Mouse (Mus musculus): ENCODE data around the gene Nsmce4a.
"Not testable (repeated sequence)": the region's sequence is repeated elsewhere in the genome, so short reads cannot be mapped to it uniquely, and the experiment has no call there.

Nsmce4a gene

DNA sequence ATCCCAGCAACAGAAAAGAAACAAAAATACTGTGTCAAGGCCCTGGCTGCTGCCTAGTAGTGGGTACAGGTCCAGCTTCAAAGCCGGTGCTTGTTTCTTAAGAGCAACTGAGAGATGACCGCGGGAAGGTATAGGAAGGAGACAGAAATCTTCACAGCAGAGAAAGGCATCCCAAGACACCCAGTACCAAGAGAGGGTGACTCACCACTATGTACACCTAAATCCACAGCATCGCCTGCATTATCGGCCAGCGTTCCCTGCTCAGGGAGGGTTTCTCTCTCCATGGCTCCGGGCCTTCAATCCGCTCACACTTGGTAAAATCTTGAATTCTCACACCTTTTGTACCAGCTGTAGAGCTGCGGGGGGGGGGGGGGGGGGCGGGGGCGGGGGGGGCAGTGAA, at the start of gene Nsmce4a:
Nsmce4a (minus strand) TSS at position 298 of the 400 bp plus-strand sequence.
- DNase-seq (ENCODE audit: low read depth, low spot score), result no peak

DNA sequence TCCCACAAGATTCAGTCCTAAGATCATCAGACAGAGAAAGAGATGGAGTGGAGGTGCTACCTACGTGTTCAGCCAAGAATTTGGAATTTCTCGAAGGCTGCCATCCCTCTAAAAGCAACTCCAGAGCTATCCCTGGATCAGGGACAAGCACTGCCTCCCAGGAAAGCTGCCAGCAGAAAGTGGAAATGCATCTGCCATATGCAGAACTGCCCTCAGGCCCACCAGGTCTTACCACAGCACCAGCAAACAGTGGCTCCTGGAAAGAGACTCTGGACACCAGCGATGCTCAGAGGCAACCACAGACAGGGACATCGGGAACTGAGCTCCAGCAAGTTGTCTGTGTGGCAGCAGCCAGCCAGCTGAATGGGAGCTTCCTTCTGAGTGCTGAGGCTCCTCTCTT, 49.4 kb upstream of the Nsmce4a start:
- DNase-seq (ENCODE audit: low read depth, low spot score), result no peak

DNA sequence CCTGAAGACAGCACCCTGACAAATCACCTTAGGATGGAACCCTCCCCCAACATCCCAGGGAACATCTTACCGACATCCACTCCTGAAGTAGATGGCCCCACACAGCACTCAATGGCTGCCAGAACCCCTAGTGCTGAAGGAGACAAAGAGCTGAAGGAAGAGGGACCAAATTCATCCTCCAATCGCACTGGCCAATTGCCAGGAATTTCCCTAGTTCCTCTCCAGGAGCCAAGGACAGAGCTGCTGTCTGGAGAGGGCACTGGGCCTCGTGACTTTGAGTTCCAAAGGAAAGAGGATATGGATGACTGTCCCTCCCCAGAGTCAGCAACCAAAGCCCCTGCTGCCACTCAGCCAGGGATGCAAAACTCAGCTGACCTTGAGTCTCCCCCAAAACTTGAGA, 49.0 kb upstream of the Nsmce4a start:
- no peak for DNase-seq (ENCODE audit: low read depth, low spot score)

DNA sequence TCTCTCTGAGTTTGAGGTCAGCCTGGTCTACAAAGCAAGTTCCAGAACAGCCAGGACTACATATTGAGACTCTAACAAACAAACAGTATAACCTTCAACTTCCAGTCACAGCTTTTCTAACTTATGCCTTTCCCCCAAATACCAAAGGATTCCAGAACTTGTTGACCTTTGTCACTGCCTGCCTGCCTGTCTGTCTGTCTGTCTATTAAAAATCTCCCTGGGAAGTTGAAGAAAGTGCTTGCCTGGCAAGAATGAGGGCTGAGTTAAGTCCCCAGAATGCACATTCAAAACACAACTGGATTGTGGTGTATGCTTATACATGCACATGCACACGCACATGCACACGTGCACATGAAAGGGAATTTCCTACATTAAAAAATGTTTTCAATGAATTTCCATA, 48.1 kb upstream of the Nsmce4a start:
- DNase-seq (ENCODE audit: low read depth, low spot score), result no peak

DNA sequence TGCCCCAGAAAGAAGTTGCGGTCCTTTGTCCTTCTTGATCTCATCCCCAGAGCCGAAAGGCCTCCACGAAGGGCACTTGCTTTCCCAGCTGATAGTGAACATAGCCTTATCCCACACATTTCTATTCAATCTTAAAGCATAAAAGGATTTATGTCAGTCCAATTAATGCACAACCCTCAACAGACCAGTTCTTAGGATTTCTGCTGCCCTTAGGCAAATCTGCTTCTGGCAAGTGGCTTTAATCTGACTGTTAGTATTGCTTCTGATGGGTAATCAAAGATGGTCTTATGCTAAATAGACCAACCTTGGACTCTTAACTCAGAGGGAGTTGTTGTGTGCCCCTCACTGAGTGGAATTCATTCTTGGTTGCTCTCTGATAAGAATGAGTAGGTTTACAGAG, 44.7 kb upstream of the Nsmce4a start:
- DNase-seq (ENCODE audit: low read depth, low spot score), result no peak

DNA sequence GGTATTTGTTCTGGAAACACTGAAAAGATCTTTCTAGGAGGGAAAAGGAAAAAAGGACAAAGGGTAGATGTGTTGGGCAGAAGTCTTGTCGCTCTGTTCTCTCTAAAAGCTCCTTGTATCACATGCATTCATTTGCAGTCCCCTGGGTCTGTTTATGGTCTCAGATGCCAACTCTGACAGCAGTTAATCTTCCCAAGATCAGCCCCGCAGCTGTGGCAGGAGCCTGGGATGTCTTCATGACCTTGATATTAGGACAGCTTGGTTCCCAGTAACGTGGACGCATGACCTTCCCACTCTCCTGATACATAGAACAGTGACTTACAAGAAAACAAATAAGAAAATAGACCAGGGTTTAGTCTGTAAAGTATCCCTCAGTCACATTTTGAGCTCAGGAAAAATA, 41.1 kb upstream of the Nsmce4a start:
- DNase-seq (ENCODE audit: low read depth, low spot score), result no peak

DNA sequence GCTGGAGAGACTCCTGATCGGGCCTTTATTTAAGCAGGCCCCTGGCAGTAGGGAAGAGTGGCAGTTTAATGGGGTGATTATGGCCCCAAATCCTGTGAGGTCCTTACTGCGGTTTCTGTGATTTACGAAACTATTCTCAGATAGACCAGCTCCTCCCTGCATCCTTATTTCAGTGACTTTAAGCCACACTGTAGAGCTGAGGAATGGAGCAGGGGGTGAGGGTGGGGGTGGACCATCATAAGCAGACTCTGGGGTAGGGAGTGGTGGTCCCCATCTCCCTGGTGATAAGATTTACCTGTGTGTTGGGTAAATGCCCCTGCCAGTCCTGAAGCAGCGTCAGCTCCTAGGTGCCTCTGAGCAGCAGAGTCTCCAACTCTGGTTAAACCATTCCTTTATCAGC, 34.0 kb upstream of the Nsmce4a start:
- DNase-seq (ENCODE audit: low read depth, low spot score), result no peak

DNA sequence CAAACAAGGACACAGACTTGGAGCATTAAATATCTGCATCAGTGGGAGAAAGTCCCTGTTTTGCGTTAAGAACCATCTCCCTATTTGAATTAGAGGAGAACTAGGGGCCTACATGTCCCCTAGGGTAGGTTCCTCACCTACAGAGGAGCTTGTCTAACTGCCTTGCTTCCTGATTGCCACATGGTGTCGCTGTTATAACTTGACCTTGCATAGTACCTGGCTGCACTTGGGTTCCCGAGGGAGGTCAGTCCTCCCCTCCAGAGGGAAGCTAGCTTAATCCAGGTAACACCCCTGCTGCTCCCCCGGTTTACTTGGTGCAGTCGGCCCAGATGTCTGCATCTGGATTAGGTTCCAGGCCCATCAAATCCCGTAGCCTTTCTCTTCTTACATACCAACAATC, 32.2 kb upstream of the Nsmce4a start:
- peak; percentile 22 for DNase-seq (ENCODE audit: low read depth, low spot score)

DNA sequence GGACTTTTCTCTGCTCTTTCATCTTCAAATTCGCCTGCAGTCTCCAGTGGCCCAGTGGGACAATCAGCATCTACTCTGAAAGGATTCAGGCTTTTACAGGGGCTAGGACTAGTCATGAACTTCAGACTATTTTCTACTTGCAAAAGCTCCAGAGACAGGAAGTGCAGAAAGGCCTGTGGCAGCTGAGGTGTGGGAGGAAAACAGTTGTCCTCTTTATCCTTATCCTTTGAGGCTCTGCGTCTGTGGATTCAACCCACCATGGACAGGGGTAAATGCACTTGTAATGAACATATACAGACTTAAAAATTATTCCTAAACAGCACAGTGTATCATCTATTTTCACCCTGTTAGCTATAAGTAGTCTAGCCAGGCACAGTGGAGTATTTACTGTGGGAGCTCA, 31.5 kb upstream of the Nsmce4a start:
- DNase-seq (ENCODE audit: low read depth, low spot score), result no peak

DNA sequence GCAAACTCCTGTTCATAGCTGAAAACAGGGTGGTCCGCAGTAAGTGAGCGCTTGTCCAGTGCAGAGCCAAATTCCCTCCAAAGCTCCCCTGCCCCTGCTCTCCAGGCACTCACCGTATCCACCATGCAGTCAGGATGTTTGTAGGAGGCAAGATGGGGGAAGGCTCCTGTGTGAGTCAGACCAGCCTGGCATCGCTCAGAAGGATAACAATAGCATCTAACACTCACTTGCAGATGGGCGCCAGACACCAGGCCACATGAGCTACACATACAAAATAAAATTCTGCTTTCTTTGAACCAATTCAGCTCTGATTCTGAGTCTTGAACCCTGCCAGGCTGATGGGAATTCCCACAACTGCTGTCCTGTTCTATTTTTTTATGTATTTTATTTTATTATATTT, 30.6 kb upstream of the Nsmce4a start:
- DNase-seq (ENCODE audit: low read depth, low spot score), result no peak

DNA sequence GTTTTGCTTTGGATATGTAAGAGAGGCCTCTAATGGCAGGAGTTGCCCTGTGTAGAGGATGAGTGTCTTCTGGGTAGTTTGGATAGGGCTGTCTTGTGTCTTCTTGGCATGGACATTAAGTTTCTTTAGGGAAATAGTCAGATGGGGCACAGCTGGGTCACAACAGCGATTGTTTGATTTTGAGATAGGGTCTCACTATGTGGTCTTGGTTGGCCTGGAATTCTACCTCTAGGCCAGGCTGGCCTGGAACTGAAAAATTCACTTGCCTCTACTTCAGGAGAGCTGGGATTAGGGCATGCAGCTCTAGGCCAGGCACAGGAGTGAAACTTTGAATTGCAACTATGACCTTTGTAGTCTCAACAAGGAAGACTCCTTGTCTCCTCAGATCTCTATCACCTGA, 29.9 kb upstream of the Nsmce4a start:
- no peak for DNase-seq (ENCODE audit: low read depth, low spot score)

DNA sequence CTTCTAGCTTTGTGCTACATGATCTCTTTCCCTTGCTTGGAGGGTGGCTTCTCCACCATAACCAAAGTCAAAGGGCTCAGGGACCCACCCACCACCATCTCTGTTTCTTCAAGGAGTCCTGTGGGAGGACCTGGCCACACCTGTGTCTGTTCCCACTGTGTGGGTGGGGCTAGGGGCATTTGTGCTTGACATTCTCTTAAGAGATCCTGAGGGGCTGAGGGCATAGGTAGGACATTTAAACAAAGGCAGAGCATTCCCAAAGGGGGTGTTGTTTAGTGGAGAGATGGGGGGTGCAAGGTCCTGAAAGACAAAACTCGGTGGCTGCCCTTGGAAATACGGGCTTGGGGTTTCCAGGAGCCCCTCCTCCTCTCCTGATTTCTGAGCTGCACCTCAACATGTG, 27.6 kb upstream of the Nsmce4a start:
- DNase-seq (ENCODE audit: low read depth, low spot score), result no peak

DNA sequence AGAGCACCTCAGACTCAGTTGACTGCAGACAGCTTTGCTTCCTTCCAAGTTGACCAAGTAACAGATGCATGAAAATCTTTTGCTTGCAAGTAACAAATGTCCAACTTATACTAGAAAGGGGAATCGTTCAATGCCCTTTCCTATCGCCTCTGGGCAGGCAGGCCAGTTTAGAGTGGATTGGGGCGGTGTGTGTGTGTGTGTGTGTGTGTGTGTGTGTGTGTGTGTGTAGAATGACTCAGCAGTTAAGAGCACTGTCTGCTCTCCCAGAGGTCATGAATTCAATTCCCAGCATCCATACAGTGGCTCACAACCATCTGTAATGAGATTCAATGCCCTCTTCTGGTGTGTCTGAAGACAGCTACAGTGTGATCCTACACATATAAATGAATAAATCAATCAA, 27.2 kb upstream of the Nsmce4a start:
- no peak for DNase-seq (ENCODE audit: low read depth, low spot score)

DNA sequence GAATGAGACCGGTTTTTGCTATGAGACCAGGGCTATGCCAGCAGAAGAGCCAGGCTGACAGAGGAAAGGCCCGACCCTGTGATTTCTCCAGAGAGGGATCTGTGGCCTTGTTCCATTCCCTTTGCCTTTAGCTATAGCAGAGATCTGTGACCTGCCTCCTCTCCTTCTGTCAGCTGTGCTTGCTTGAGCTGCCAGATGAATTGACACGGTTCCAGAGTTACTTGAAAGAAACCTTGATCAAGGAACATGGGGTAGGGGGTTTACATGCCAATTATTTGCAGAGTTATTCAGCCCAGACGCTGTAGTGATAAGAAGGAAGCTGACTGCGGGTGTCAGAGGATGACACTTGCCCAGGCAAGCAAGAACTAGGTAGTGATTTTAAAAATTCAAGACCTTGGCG, 24.6 kb upstream of the Nsmce4a start:
- no peak for DNase-seq (ENCODE audit: low read depth, low spot score)

DNA sequence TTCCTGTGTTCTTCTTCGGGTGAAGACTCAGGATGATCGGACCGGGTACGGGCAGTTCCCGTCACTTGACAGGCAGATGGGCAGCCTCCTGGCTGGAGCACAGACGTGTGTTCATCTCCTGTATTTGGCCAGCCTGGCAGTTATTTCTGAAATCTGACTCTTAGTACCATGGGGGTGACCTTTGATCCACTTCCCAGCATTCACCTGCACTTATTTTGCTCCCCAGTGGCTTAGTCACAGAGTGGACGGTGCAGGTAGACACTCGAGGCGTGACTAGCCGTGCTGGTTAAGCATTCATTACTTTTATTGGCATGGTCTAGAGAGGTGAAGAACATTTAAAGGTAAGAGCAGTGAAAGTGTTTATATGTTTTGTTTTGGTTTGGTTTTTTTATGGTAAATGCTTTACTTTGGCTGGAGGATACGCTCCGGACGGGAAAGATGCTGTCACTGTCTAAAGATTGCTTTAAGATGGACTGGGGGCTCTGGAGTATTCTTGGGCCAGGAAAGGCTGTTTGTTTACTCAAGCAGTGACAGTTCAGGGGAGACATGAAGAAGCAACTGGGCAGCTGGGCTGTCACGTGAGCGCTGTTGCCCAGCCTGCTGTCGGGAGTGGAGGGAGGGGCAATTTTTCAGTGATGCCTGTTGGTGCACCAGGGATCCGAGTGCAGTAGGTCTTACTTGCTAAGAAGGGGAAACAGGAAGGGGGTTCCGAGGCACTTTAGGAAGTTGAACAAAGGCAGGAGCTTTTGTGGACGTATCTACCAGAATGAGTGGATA, 23.3 kb upstream of the Nsmce4a start:
- DNase-seq (ENCODE audit: low read depth, low spot score), result not testable (repeated sequence)

DNA sequence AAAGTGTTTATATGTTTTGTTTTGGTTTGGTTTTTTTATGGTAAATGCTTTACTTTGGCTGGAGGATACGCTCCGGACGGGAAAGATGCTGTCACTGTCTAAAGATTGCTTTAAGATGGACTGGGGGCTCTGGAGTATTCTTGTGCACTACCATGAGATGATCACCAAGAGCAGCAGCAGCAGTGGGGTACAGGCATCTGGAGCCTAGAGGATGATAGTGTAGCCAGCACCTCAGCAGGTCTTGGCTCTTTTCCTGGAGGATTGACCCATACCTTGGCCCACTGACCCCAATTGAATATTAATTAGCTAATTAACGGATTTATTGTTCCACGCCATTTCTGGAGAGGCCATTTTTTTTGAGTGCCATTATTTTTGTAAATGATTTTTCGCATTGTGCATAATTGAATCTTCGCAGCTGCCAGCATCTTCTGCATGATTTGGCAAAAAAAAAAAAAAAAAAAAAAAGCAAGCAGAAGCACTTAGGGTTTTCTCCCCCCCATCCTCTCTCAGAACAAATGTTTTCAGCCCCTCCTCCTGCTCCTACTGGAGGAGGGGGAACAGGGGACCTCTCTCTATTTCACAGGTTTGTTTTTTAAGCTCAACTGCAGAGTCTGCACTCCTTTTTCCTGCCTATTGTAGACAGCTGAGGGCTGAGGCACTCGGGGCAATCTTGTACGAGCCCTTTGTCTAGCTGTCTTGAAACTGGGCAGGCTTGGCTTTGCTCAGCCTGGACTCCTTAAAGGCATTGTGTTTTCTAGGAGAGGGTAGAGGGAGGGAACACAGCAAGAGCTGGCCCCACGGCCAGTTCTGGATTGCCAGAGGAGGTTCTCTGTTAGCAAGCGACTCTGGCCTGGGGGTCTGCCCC, 20.7 kb upstream of the Nsmce4a start:
- not testable (repeated sequence) for DNase-seq (ENCODE audit: low read depth, low spot score)

DNA sequence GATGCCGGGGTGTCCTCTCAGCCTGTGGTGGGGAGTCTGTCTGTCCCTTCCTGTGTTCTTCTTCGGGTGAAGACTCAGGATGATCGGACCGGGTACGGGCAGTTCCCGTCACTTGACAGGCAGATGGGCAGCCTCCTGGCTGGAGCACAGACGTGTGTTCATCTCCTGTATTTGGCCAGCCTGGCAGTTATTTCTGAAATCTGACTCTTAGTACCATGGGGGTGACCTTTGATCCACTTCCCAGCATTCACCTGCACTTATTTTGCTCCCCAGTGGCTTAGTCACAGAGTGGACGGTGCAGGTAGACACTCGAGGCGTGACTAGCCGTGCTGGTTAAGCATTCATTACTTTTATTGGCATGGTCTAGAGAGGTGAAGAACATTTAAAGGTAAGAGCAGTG, 20.1 kb upstream of the Nsmce4a start:
- not testable (repeated sequence) for DNase-seq (ENCODE audit: low read depth, low spot score)

DNA sequence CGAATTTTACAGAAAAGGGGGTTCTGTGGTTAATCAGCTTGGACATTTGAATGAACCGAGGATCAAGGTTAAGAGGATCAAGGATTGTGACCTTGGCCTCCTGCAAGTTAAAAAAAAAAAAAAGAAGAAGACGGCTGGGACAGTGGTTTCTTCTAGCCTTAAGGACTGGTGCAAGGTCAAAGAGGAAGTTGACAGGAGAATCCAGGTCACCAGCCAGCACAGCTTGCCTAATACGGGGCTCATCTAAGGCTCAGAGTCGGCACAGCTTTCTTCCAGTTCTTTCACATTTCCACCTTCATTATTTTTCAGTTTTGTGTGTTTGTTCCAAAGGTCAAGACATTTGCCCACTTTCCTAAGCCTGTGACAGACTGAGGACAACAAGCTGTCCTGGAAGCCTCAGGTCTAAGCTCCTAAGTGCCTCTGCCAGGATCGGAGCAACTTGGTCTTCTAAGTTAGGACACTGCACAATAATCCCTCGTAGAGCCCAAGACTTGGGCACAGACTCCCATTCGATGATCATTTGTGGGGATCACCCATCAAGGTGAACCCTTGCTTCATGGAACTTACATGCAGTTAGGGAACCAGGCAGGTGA, 18.0 kb upstream of the Nsmce4a start:
- no peak for DNase-seq (ENCODE audit: low read depth, low spot score)

DNA sequence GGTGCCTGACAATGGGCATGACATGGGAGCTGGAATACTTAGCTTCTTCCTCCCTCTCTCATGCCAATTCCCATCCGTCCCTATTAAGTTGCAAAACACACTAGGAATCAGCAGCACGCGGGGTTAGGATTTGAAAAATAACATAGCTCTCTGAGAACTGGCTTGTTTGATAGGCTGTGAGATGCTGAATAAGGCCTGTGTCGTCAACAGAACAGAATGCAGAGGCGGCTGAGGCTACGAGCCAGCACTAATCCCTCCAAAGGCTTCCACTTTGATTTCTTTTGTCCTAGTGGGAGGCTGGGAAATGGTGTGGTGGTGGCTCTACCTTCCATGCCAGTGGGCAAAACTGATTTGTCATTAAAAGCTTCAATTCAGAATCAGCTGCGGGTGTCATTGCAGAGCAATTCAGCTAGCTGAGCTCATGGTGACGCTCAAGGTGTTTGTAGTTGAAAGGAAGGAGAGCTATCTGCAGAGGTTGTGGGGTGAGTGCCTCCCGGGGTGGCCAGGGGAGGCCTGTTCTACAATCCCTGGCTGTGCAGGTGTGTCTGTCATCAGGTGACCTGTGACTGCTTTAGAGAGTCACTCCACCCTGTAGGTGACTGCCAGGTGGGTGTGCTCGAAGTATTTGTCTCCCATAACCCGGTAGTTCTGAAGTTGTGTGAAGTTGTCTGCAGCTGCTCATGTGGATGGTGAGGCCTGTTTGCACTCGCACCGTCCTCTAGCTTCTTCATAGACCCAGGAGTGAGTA, 17.3 kb upstream of the Nsmce4a start:
- DNase-seq (ENCODE audit: low read depth, low spot score), result no peak

DNA sequence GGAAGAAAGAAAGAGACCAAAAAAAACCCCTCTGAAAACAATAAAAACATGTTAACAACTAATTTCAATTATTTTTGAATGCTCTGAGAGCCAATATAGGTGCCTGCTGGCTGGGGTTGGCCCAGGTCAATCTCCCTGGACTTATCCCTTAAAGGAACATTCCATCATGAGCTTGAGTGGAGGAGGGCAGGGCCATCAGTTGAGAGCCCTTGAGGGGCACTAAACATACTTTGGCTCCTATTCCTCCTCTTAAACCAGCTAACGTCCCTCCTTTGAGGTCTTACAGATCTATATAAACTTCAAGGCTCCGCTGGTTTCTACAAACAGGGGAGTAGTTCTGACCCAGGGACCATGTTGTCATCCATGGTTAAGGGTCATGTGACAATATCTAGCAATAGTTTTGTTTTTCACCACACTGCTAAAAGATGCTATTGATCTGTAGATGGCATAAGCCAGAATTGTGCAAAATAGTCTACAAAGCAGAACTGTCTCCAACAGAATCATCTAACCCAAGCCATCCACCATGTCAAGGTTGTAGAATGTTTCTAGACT, 13.7 kb upstream of the Nsmce4a start:
- DNase-seq (ENCODE audit: low read depth, low spot score), result no peak

DNA sequence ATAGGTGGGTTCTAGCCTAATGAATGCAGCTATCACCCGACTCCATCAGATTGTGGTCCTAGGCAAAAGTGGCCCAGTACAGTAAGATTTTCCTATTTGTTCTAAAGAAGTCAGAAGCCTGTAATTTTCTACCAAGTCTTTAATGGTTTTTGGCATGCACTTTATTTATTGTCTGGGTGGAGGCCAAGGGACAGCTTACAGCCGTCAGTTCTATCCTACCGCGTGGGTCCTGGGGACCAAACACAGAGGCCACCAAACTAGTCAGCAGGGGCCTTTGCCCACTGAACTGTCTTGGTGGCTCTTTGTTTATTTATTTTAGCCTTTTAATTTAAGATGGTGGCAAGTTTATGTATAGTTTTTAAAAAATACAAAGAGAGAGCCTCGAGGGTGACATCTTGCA, 5.7 kb upstream of the Nsmce4a start:
- DNase-seq (ENCODE audit: low read depth, low spot score), result no peak

DNA sequence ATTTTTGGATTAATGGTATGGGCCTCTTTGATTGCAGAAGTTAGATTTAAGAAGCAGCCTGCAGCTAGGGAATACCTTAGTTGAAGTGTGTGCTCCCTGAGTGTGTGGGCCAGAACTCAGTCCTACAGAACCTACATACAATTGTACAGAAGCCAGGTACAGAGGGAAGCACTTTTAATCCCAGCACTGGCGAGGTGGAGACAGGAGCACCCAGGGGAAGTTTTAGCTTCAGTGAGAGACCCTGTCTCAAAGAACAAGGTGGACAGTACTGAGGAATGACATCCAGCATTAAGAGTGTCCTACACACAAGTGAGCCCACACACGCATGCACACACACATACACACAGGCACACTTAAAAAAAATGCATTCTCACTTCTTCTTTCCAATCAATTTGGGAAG, 5.1 kb upstream of the Nsmce4a start:
- DNase-seq (ENCODE audit: low read depth, low spot score), result no peak
